Mouse (Mus musculus) brain, embryonic 14.5 days (tissue): ENCODE measurements around the gene Yipf1. TPM values are rescaled to one million over a fixed set of nuclear protein-coding genes. Genes with fewer than 3 reads are reported as not detected.
"Not testable (repeated sequence)": the region's sequence is repeated elsewhere in the genome, so short reads cannot be mapped to it uniquely, and the experiment has no call there.

Source experiments
- DNase-seq: peaks from one replicate; pipeline ENCODE4 v3.0.0-alpha.2; 2011; ENCODE audit warnings: low read depth
- CTCF ChIP-seq: fragments of 200-500 bp; IDR thresholded peaks from 2 replicates; pipeline ENCODE4 v1.5.1; 2012; ENCODE audit warnings: inconsistent platforms, mild to moderate bottlenecking, moderate library complexity, borderline replicate concordance; ENCODE audit not compliant: insufficient read depth, insufficient read length; ENCODE audit errors: extremely low read depth
- POLR2A ChIP-seq: fragments of 200-500 bp; IDR thresholded peaks from 2 replicates; pipeline ENCODE4 v1.6.1; 2012; ENCODE audit warnings: mild to moderate bottlenecking, inconsistent platforms, borderline replicate concordance; ENCODE audit not compliant: poor library complexity, insufficient read depth, insufficient read length, severe bottlenecking; ENCODE audit errors: extremely low read depth
- polyA plus RNA-seq: library from polyadenylated mRNA; depleted of rRNA; stranded (reverse); fragments of >200 nt; gene quantifications from 2 replicates; pipeline ENCODE4 v1.2.3, GENCODE M21; 2012

Yipf1 gene
- polyA plus RNA-seq, 1 experiment = 40.8 TPM

- no peak for DNase-seq
- TF ChIP-seq CTCF (no peak), POLR2A (no peak)
These were observed 22.2 kb downstream of the Yipf1 start for GRCm38 (mm10) chr4:107336356-107336755.

GRCm38 (mm10) chr4:107337455-107337854, 23.3 kb downstream of the Yipf1 start:
- TF ChIP-seq CTCF = no peak
- TF ChIP-seq POLR2A = no peak
- DNase-seq = no peak

- no peak for TF ChIP-seq CTCF
- peak; percentile 60 for DNase-seq
These were observed 27.2 kb downstream of the Yipf1 start for GRCm38 (mm10) chr4:107341354-107341753.

- TF ChIP-seq CTCF (no peak), POLR2A (no peak)
- no peak for DNase-seq
These were observed 30.4 kb downstream of the Yipf1 start for GRCm38 (mm10) chr4:107344612-107345011.

GRCm38 (mm10) chr4:107347221-107347620, 33.1 kb downstream of the Yipf1 start:
- no peak for DNase-seq
- TF ChIP-seq CTCF (no peak), POLR2A (no peak)

- no peak for TF ChIP-seq POLR2A
- no peak for TF ChIP-seq CTCF
These were observed 34.6 kb downstream of the Yipf1 start for GRCm38 (mm10) chr4:107348529-107349310.

GRCm38 (mm10) chr4:107349311-107350008, 35.3 kb downstream of the Yipf1 start:
- TF ChIP-seq POLR2A (no peak), CTCF (peak; percentile 70; the same call in 1 of the 2 replicates)
- peak; percentile 74 for DNase-seq

More at GRCm38 (mm10) chr4:107348529-107349310, 34.6 kb downstream of the Yipf1 start:
- peak; percentile 42 for DNase-seq

- TF ChIP-seq POLR2A = no peak
- TF ChIP-seq CTCF = no peak
- DNase-seq = no peak
These were observed 37.2 kb downstream of the Yipf1 start for GRCm38 (mm10) chr4:107351368-107351767.

GRCm38 (mm10) chr4:107353612-107354011, 39.4 kb downstream of the Yipf1 start:
- TF ChIP-seq CTCF = no peak
- TF ChIP-seq POLR2A = no peak

GRCm38 (mm10) chr4:107354126-107354525, 40.0 kb downstream of the Yipf1 start:
- no peak for DNase-seq
- TF ChIP-seq CTCF (no peak), POLR2A (no peak)

More at GRCm38 (mm10) chr4:107353612-107354011, 39.4 kb downstream of the Yipf1 start:
- no peak for DNase-seq

- no peak for TF ChIP-seq POLR2A
- no peak for DNase-seq
These were observed 40.4 kb downstream of the Yipf1 start for GRCm38 (mm10) chr4:107354543-107354942.

GRCm38 (mm10) chr4:107357172-107357571, 43.0 kb downstream of the Yipf1 start:
- not testable (repeated sequence) for DNase-seq
